Mouse (Mus musculus) bone marrow, adult 2 months (tissue): ENCODE results near the gene Slc12a5.

Source experiments
- CTCF ChIP-seq: fragments of 200-500 bp; IDR thresholded peaks from 2 replicates; pipeline ENCODE4 v1.5.1; 2011; ENCODE audit warnings: low read length, control low read depth; ENCODE audit not compliant: control insufficient read depth, insufficient read depth
- POLR2A ChIP-seq: fragments of 200-500 bp; IDR thresholded peaks from 2 replicates; pipeline ENCODE4 v1.6.1; 2011; ENCODE audit warnings: low read depth, mild to moderate bottlenecking, control low read depth, low read length, borderline replicate concordance; ENCODE audit not compliant: control insufficient read depth

DNA sequence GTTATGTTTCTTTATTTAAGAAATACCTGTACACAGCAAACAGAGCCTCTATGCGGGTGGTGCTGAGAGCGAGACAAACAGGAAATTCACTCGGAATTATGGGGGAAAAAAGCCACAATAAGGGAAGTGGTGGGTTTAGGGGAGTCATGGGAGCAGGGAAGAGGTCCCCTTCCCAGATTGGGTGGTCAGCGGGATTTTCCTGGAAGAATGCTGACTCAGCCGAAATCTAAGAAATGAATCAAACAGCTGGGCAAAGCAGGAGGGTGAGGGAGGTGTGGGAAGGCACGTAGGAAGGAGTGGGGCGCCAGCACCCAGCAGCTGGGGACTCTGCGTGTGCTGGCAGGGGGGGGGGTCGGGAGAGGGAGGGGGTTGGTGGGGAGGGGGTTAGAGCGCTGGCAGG is 27.1 kb upstream of the Slc12a5 start:
- no peak for TF ChIP-seq CTCF
- no peak for TF ChIP-seq POLR2A
